Mouse (Mus musculus): Measurements from ENCODE around the gene Idh2. TPM values are rescaled to one million over a fixed set of nuclear protein-coding genes. Genes with fewer than 3 reads are reported as not detected.
A peak's percentile ranks its signal among the peaks of the same experiment; 100 is the strongest.

The Idh2 gene
- total and polyA plus RNA-seq, 2 experiments from 2014 or later: 152 to 161 TPM

- Histone ChIP-seq H3K4me2 (ENCODE audit: low read depth, low read length) (no peak overlapping the region), H3K4me3 (ENCODE audit: low read length) (no peak overlapping the region), H3K9ac (replicated peaks; ENCODE audit: low read length) (no peak overlapping the region), H3K4me1 (ENCODE audit: insufficient read depth, low read length) (no peaks in the 10 kb centered on the region), H3K36me3 (ENCODE audit: insufficient read depth, low read length) (no peaks in the 10 kb centered on the region), H3K27me3 (ENCODE audit: insufficient read depth, low read length) (no peaks in the 10 kb centered on the region), H3K9me3 (ENCODE audit: low read length) (no peaks in the 10 kb centered on the region), H3K27ac (no peak overlapping the region)
- TF ChIP-seq CTCF (IDR thresholded peaks at IDR 0.05; ENCODE audit: low read depth): no peak
- DNase-seq (ENCODE audit: low spot score) (no peak), ATAC-seq (no peak)
- WGBS: 95% methylated on average over 8 of the region's 8 CpGs
Measured at GRCm38 (mm10) chr7:80152756-80153155, 37.6 kb upstream of the Idh2 start.

GRCm38 (mm10) chr7:80152152-80152551 is 37.0 kb upstream of the Idh2 start:
- WGBS: 69% methylated on average over 6 of the region's 6 CpGs

GRCm38 (mm10) chr7:80149356-80149755 is 34.2 kb upstream of the Idh2 start:
- DNase-seq (ENCODE audit: low spot score) (peak; percentile 84), ATAC-seq (peak; percentile 89)
- Histone ChIP-seq H3K27me3 (ENCODE audit: insufficient read depth, low read length) (no peaks in the 10 kb centered on the region), H3K4me3 (ENCODE audit: low read length) (no peak overlapping the region), H3K27ac (peak overlapping the region; percentile 77), H3K36me3 (ENCODE audit: insufficient read depth, low read length) (no peaks in the 10 kb centered on the region), H3K4me1 (ENCODE audit: insufficient read depth, low read length) (no peaks in the 10 kb centered on the region), H3K4me2 (ENCODE audit: low read depth, low read length) (peak overlapping the region; percentile 30), H3K9me3 (ENCODE audit: low read length) (no peaks in the 10 kb centered on the region), H3K9ac (replicated peaks; ENCODE audit: low read length) (no peak overlapping the region)
- TF ChIP-seq CTCF (IDR thresholded peaks at IDR 0.05; ENCODE audit: low read depth): peak; percentile 25; the same call in 1 of the 2 replicates
- 29% methylated on average over 9 of the region's 9 CpGs for WGBS

More at GRCm38 (mm10) chr7:80152152-80152551, 37.0 kb upstream of the Idh2 start:
- peak; percentile 62 for TF ChIP-seq CTCF (IDR thresholded peaks at IDR 0.05; ENCODE audit: low read depth)
- no peak overlapping the region for H3K4me3 ChIP-seq (ENCODE audit: low read length)
- H3K4me2 ChIP-seq (ENCODE audit: low read depth, low read length): no peak overlapping the region
- DNase-seq (ENCODE audit: low spot score) (peak; percentile 33), ATAC-seq (no peak)
- no peaks in the 10 kb centered on the region for H3K36me3 ChIP-seq (ENCODE audit: insufficient read depth, low read length)
- no peaks in the 10 kb centered on the region for H3K27me3 ChIP-seq (ENCODE audit: insufficient read depth, low read length)
- no peaks in the 10 kb centered on the region for H3K9me3 ChIP-seq (ENCODE audit: low read length)
- no peak overlapping the region for H3K9ac ChIP-seq (replicated peaks; ENCODE audit: low read length)
- H3K27ac ChIP-seq: no peak overlapping the region
- no peaks in the 10 kb centered on the region for H3K4me1 ChIP-seq (ENCODE audit: insufficient read depth, low read length)

GRCm38 (mm10) chr7:80146077-80146476 is 30.9 kb upstream of the Idh2 start:
- Histone ChIP-seq H3K4me1 (ENCODE audit: insufficient read depth, low read length) (no peaks in the 10 kb centered on the region; the same call in 1 of the 2 replicates), H3K4me2 (ENCODE audit: low read depth, low read length) (no peak overlapping the region), H3K36me3 (ENCODE audit: insufficient read depth, low read length) (no peaks in the 10 kb centered on the region), H3K27ac (no peak overlapping the region), H3K9ac (replicated peaks; ENCODE audit: low read length) (no peak overlapping the region), H3K27me3 (ENCODE audit: insufficient read depth, low read length) (no peaks in the 10 kb centered on the region), H3K9me3 (ENCODE audit: low read length) (no peaks in the 10 kb centered on the region), H3K4me3 (ENCODE audit: low read length) (no peak overlapping the region)
- no peak for TF ChIP-seq CTCF (IDR thresholded peaks at IDR 0.05; ENCODE audit: low read depth)
- WGBS: 92% methylated on average over 8 of the region's 8 CpGs
- ATAC-seq (no peak), DNase-seq (ENCODE audit: low spot score) (no peak)

- no peak for TF ChIP-seq CTCF (IDR thresholded peaks at IDR 0.05; ENCODE audit: low read depth)
- Histone ChIP-seq H3K9ac (replicated peaks; ENCODE audit: low read length) (no peak overlapping the region), H3K9me3 (ENCODE audit: low read length) (no peaks in the 10 kb centered on the region), H3K27me3 (ENCODE audit: insufficient read depth, low read length) (no peaks in the 10 kb centered on the region), H3K27ac (no peak overlapping the region), H3K4me3 (ENCODE audit: low read length) (no peak overlapping the region), H3K4me1 (ENCODE audit: insufficient read depth, low read length) (no peaks in the 10 kb centered on the region; the same call in 1 of the 2 replicates), H3K4me2 (ENCODE audit: low read depth, low read length) (no peak overlapping the region), H3K36me3 (ENCODE audit: insufficient read depth, low read length) (no peaks in the 10 kb centered on the region)
- no peak for ATAC-seq
- WGBS: 90% methylated on average over 7 of the region's 7 CpGs
- DNase-seq (ENCODE audit: low spot score): no peak
Measured at GRCm38 (mm10) chr7:80144695-80145094, 29.5 kb upstream of the Idh2 start.

GRCm38 (mm10) chr7:80143331-80144273 is 28.4 kb upstream of the Idh2 start:
- 0 out of 2 replicates have a peak overlapping the region, but pooled peaks have one; percentile 9 for H3K9ac ChIP-seq (replicated peaks; ENCODE audit: low read length)
- H3K4me2 ChIP-seq (ENCODE audit: low read depth, low read length): no peak overlapping the region
- no peaks in the 10 kb centered on the region for H3K27me3 ChIP-seq (ENCODE audit: insufficient read depth, low read length)
- 26% methylated on average over 22 of the region's 22 CpGs for WGBS
- no peak for TF ChIP-seq CTCF (IDR thresholded peaks at IDR 0.05; ENCODE audit: low read depth)
- no peaks in the 10 kb centered on the region for H3K9me3 ChIP-seq (ENCODE audit: low read length)
- no peaks in the 10 kb centered on the region for H3K36me3 ChIP-seq (ENCODE audit: insufficient read depth, low read length)
- H3K4me3 ChIP-seq (ENCODE audit: low read length): no peak overlapping the region
- peak; percentile 79 for DNase-seq (ENCODE audit: low spot score)
- peak; percentile 77 for ATAC-seq
- peak overlapping the region; percentile 56 for H3K27ac ChIP-seq
- H3K4me1 ChIP-seq (ENCODE audit: insufficient read depth, low read length): no peaks in the 10 kb centered on the region; the same call in 1 of the 2 replicates
